Mouse (Mus musculus) E14TG2a.4 (cell line): ENCODE measurements around the gene Rere.

Experiments used
- CTCF ChIP-seq: conservative IDR thresholded peaks from 2 replicates; pipeline ENCODE4 v1.5.1; 2014; ENCODE audit warnings: low read length
- NANOG ChIP-seq: IDR thresholded peaks from 2 replicates; pipeline ENCODE4 v1.6.1; 2014; ENCODE audit warnings: borderline replicate concordance, low read length, mixed read lengths
- POU5F1 ChIP-seq: IDR thresholded peaks from 2 replicates; pipeline ENCODE4 v1.6.1; 2014; ENCODE audit warnings: low read length, borderline replicate concordance

DNA sequence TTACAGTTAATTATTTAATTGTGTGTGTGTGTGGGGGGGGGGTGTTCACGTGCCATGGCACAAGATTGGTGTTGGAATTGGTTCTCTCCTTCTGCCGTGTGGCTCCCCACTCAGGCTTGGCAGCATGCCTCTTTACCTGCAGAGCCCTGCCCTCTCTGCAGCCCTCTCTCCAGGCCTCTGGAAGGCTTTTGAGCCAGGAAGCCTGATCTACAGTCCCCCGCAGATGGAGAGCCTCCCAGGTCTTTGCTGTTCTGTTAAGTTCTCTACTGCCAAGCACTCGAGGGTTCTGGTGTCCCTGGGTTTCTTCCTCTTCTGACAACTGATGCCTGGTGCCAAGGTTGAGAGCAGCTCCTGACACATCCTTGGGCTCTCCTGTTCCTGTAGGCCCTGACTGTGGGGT, 27.0 kb upstream of the Rere start:
- TF ChIP-seq CTCF (no peak), NANOG (no peak), POU5F1 (no peak)
